Mouse (Mus musculus) intestine, embryonic 15.5 days (tissue): ENCODE results near the gene AF067063. TPM values are rescaled to one million over a fixed set of nuclear protein-coding genes. Genes with fewer than 3 reads are reported as not detected.
"Not testable (repeated sequence)": the region's sequence is repeated elsewhere in the genome, so short reads cannot be mapped to it uniquely, and the experiment has no call there.

ENCODE experiments used
- ATAC-seq: fragments of 200-750 bp; cut with Nextera tagmentation; 2 replicates; pipeline ENCODE4 v1.8.0; 2017; ENCODE audit warnings: moderate TSS enrichment, moderate library complexity
- H3K27ac ChIP-seq: fragments of 300-500 bp; sonication (generic); 2 replicates; pipeline ENCODE4 v1.5.1; 2015; ENCODE audit warnings: mild to moderate bottlenecking, inconsistent platforms
- H3K27me3 ChIP-seq: fragments of 300-500 bp; sonication (generic); replicated peaks from 2 replicates; pipeline ENCODE4 v1.6.1; 2015; ENCODE audit warnings: inconsistent platforms
- H3K36me3 ChIP-seq: fragments of 300-500 bp; sonication (generic); 2 replicates; pipeline ENCODE4 v1.6.1; 2015; ENCODE audit warnings: inconsistent platforms
- H3K4me1 ChIP-seq: fragments of 300-500 bp; sonication (generic); replicated peaks from 2 replicates; pipeline ENCODE4 v1.6.1; 2015; ENCODE audit warnings: inconsistent platforms
- H3K4me2 ChIP-seq: fragments of 300-500 bp; sonication (generic); replicated peaks from 2 replicates; pipeline ENCODE4 v1.6.1; 2015; ENCODE audit warnings: mild to moderate bottlenecking, inconsistent platforms
- H3K4me3 ChIP-seq: fragments of 300-500 bp; sonication (generic); replicated peaks from 2 replicates; pipeline ENCODE4 v1.5.1; 2015; ENCODE audit warnings: inconsistent platforms
- H3K9ac ChIP-seq: fragments of 300-500 bp; sonication (generic); 2 replicates; pipeline ENCODE4 v1.6.1; 2015; ENCODE audit warnings: inconsistent platforms
- H3K9me3 ChIP-seq: fragments of 300-500 bp; sonication (generic); 2 replicates; pipeline ENCODE4 v1.6.1; 2016; ENCODE audit warnings: inconsistent platforms
- WGBS: fragments of 180-500 bp; shearing (Covaris S2); methylation state at CpG from one replicate; pipeline ENCODE4 v1.1.7; 2015; 5-methylcytosine and 5-hydroxymethylcytosine counted together
- polyA plus RNA-seq: library from polyadenylated mRNA; unstranded; fragments of >200 nt; fragmentation: Nextera tagmentation; extraction: Ambion mirVana; gene quantifications from 2 replicates; pipeline ENCODE4 v1.2.1, GENCODE M21; 2015

Gene AF067063
- polyA plus RNA-seq = not detected in 2 replicates

GRCm38 (mm10) chr13:119830116-119830515 lies at the start of gene AF067063:
AF067063 (minus strand) TSS chr13:119830216.
- H3K9ac ChIP-seq, H3K36me3 ChIP-seq, H3K4me3 ChIP-seq, H3K4me1 ChIP-seq, ATAC-seq, H3K27ac ChIP-seq, H3K9me3 ChIP-seq, H3K27me3 ChIP-seq, H3K4me2 ChIP-seq: not testable (repeated sequence)

- WGBS = 74% methylated on average over 6 of the region's 7 CpGs
- not testable (repeated sequence) for H3K27me3 ChIP-seq, ATAC-seq, H3K27ac ChIP-seq, H3K4me3 ChIP-seq, H3K4me1 ChIP-seq, H3K9me3 ChIP-seq, H3K9ac ChIP-seq, H3K36me3 ChIP-seq, H3K4me2 ChIP-seq
Observed at GRCm38 (mm10) chr13:119864395-119864999, 34.5 kb upstream of the AF067063 start.

- not testable (repeated sequence) for H3K9me3 ChIP-seq, ATAC-seq, H3K4me1 ChIP-seq, H3K4me3 ChIP-seq, H3K27me3 ChIP-seq, H3K36me3 ChIP-seq, H3K9ac ChIP-seq, H3K4me2 ChIP-seq, H3K27ac ChIP-seq
- no CpG with 5 or more reads among the region's 6 CpGs for WGBS
Observed at GRCm38 (mm10) chr13:119862399-119862798, 32.4 kb upstream of the AF067063 start.

- not testable (repeated sequence) for H3K4me3 ChIP-seq, H3K9me3 ChIP-seq, H3K27me3 ChIP-seq, ATAC-seq, H3K9ac ChIP-seq, H3K4me2 ChIP-seq, H3K36me3 ChIP-seq, H3K27ac ChIP-seq, H3K4me1 ChIP-seq
- WGBS = 18% methylated on average over 6 of the region's 6 CpGs
Observed at GRCm38 (mm10) chr13:119839982-119840381, 10.0 kb upstream of the AF067063 start.

GRCm38 (mm10) chr13:119837719-119838337 lies 7.8 kb upstream of the AF067063 start:
- H3K27ac ChIP-seq, H3K9me3 ChIP-seq, ATAC-seq, H3K36me3 ChIP-seq, H3K4me1 ChIP-seq, H3K27me3 ChIP-seq, H3K4me3 ChIP-seq, H3K4me2 ChIP-seq, H3K9ac ChIP-seq: not testable (repeated sequence)
- 7% methylated on average over 14 of the region's 23 CpGs for WGBS

- not testable (repeated sequence) for H3K27ac ChIP-seq, H3K9me3 ChIP-seq, H3K4me1 ChIP-seq, H3K27me3 ChIP-seq, H3K9ac ChIP-seq, H3K36me3 ChIP-seq
- ATAC-seq = peak; percentile 87
- peak overlapping the region; percentile 49 for H3K4me2 ChIP-seq
- 12% methylated on average over 23 of the region's 23 CpGs for WGBS
- H3K4me3 ChIP-seq = 0 out of 2 replicates have a peak overlapping the region, but pooled peaks have one; percentile 17
Observed at GRCm38 (mm10) chr13:119836324-119836811, 6.4 kb upstream of the AF067063 start.

- H3K27me3 ChIP-seq, H3K4me1 ChIP-seq, H3K9ac ChIP-seq, H3K27ac ChIP-seq, H3K36me3 ChIP-seq, H3K9me3 ChIP-seq: not testable (repeated sequence)
- 15% methylated on average over 18 of the region's 25 CpGs for WGBS
- ATAC-seq = peak; percentile 64
- 0 out of 2 replicates have a peak within 1 kb of the TSS, but pooled peaks have one; percentile 17 for H3K4me3 ChIP-seq
- H3K4me2 ChIP-seq = peak within 1 kb of the TSS; percentile 49
Observed at GRCm38 (mm10) chr13:119835320-119836056, 5.5 kb upstream of the AF067063 start, which contains the start of gene D13Ertd608e. D13Ertd608e (plus strand) TSS chr13:119836006.

- Histone ChIP-seq H3K4me1 (no peaks in the 10 kb centered on the region), H3K27me3 (no peaks in the 10 kb centered on the region)
- no peak for ATAC-seq
Observed at GRCm38 (mm10) chr13:119817579-119818206, 12.3 kb downstream of the AF067063 start.

GRCm38 (mm10) chr13:119816798-119817197 lies 13.2 kb downstream of the AF067063 start:
- ATAC-seq = no peak
- H3K4me2 ChIP-seq = no peak overlapping the region
- 45% methylated on average over 8 of the region's 8 CpGs for WGBS
- H3K27me3 ChIP-seq = no peaks in the 10 kb centered on the region
- no peak overlapping the region for H3K4me3 ChIP-seq
- no peaks in the 10 kb centered on the region for H3K4me1 ChIP-seq
- H3K36me3 ChIP-seq = no peaks in the 10 kb centered on the region
- no peak overlapping the region for H3K27ac ChIP-seq
- no peaks in the 10 kb centered on the region for H3K9me3 ChIP-seq
- H3K9ac ChIP-seq = no peak overlapping the region

More at GRCm38 (mm10) chr13:119817579-119818206, 12.3 kb downstream of the AF067063 start:
- 38% methylated on average over 2 of the region's 2 CpGs for WGBS
- Histone ChIP-seq H3K4me3 (no peak overlapping the region), H3K9ac (no peak overlapping the region), H3K36me3 (no peaks in the 10 kb centered on the region), H3K4me2 (no peak overlapping the region), H3K27ac (no peak overlapping the region), H3K9me3 (no peaks in the 10 kb centered on the region)

GRCm38 (mm10) chr13:119810031-119810430 lies 20.0 kb downstream of the AF067063 start:
- Histone ChIP-seq H3K36me3 (no peaks in the 10 kb centered on the region), H3K27ac (no peak overlapping the region), H3K9ac (no peak overlapping the region), H3K9me3 (no peaks in the 10 kb centered on the region), H3K4me2 (no peak overlapping the region), H3K27me3 (no peaks in the 10 kb centered on the region), H3K4me3 (no peak overlapping the region), H3K4me1 (no peaks in the 10 kb centered on the region)
- no peak for ATAC-seq
- 82% methylated on average over 9 of the region's 9 CpGs for WGBS

- H3K9me3 ChIP-seq = no peaks in the 10 kb centered on the region
- no peak overlapping the region for H3K27ac ChIP-seq
- no peaks in the 10 kb centered on the region for H3K36me3 ChIP-seq
- no peak overlapping the region for H3K4me3 ChIP-seq
- no peak overlapping the region for H3K9ac ChIP-seq
- ATAC-seq = no peak
- no peaks in the 10 kb centered on the region for H3K4me1 ChIP-seq
- no peaks in the 10 kb centered on the region for H3K27me3 ChIP-seq
- H3K4me2 ChIP-seq = no peak overlapping the region
- WGBS = 73% methylated on average over 2 of the region's 2 CpGs
Observed at GRCm38 (mm10) chr13:119808937-119809336, 21.1 kb downstream of the AF067063 start.

GRCm38 (mm10) chr13:119797656-119798055 lies 32.4 kb downstream of the AF067063 start:
- no peak for ATAC-seq
- no peak overlapping the region for H3K27ac ChIP-seq
- H3K27me3 ChIP-seq = no peaks in the 10 kb centered on the region
- H3K4me2 ChIP-seq = no peak overlapping the region
- H3K4me1 ChIP-seq = no peaks in the 10 kb centered on the region
- H3K4me3 ChIP-seq = no peak overlapping the region
- H3K9ac ChIP-seq = no peak overlapping the region
- no peaks in the 10 kb centered on the region for H3K36me3 ChIP-seq
- no peaks in the 10 kb centered on the region for H3K9me3 ChIP-seq
- 46% methylated on average over 4 of the region's 4 CpGs for WGBS
